Mouse (Mus musculus): ENCODE results near the gene Ccdc69.

GRCm38 (mm10) chr11:55023583-55023982 lies 54.3 kb downstream of the Ccdc69 start:
- no peak for TF ChIP-seq GATA1 (IDR thresholded peaks at IDR 0.05; ENCODE audit: borderline replicate concordance, low read length)
- no peak for TF ChIP-seq FLI1 (IDR thresholded peaks at IDR 0.05; ENCODE audit: low read length)

Measured in megakaryocyte, embryonic 14.5 days (primary cell).